Mouse (Mus musculus) adrenal gland, postnatal 0 days (tissue): ENCODE measurements around the gene Nap1l2. TPM values are rescaled to one million over a fixed set of nuclear protein-coding genes. Genes with fewer than 3 reads are reported as not detected.

Source experiments
- polyA plus RNA-seq: library from polyadenylated mRNA; unstranded; fragments of >200 nt; fragmentation: Nextera tagmentation; extraction: Ambion mirVana; gene quantifications from 2 replicates; pipeline ENCODE4 v1.2.1, GENCODE M21; 2015

Nap1l2 gene
- polyA plus RNA-seq = 3.4 and 6.1 TPM in 2 replicates

DNA sequence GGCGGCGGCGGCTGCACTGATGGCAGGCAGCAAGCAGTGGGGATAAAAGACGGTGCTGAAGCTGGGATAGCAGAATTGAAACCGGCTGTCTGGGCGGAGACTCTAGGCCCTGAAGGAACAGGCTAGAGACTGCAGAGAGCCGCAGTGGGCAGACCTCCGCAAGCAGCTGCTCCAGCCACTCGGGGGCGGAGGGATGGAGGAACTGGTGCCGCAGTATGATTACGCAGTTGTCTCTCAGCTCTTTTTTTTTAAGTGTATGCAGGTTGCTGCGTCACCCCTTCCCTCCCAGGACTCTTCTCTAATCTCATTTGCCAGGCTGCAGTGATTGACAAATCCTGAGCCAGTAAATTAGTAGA lies at the start of gene Nap1l2:
Gene Nap1l2, minus strand, starts transcription at position 210 of the 356 bp plus-strand sequence.

Other genes with a start within 250 kb of the Nap1l2 start
- gene Cdx4, start 134.8 kb upstream of the Nap1l2 start, polyA plus RNA-seq = not detected in 2 replicates
- 2.2 and 2.7 TPM in 2 replicates for gene Chic1, start 169.8 kb upstream of the Nap1l2 start, polyA plus RNA-seq
- gene Tsx, start 227.8 kb upstream of the Nap1l2 start, polyA plus RNA-seq = 0.20 and 0.68 TPM in 2 replicates
- not detected in 2 replicates for gene Gm26992, start 235.4 kb upstream of the Nap1l2 start, polyA plus RNA-seq